Mouse (Mus musculus): ENCODE data around the gene Tubb4b. TPM values are rescaled to one million over a fixed set of nuclear protein-coding genes. Genes with fewer than 3 reads are reported as not detected.
A peak's percentile ranks its signal among the peaks of the same experiment; 100 is the strongest.

The Tubb4b gene
- total and polyA plus RNA-seq, 3 experiments: 183 to 1,037 (median 979) TPM

- peaks cover 6 to 32% of the 10 kb centered on the region in 2 experiments for H3K4me1 ChIP-seq (ENCODE audit: control insufficient read depth in 1 of 2, insufficient read depth in 2 of 2, low read length in 2 of 2)
- TF ChIP-seq GATA1 (IDR thresholded peaks at IDR 0.05; ENCODE audit: low read depth, low read length): no peak
- peak; percentile 67; the same call in 1 of the 2 replicates for TF ChIP-seq POLR2AphosphoS2 (IDR thresholded peaks at IDR 0.05; ENCODE audit: low read length)
- TF ChIP-seq CTCF (IDR thresholded peaks at IDR 0.05 in 2 of 3, conservative IDR thresholded peaks at IDR 0.05 in 1 of 3; ENCODE audit: control insufficient read depth in 1 of 3, insufficient read depth in 1 of 3, low read depth in 2 of 3, low read length in 3 of 3, poor library complexity in 1 of 3, severe bottlenecking in 1 of 3): no peak
- TF ChIP-seq POLR2AphosphoS5 (IDR thresholded peaks at IDR 0.05; ENCODE audit: borderline replicate concordance, low read depth, low read length): no peak
- TF ChIP-seq ELF1 (IDR thresholded peaks at IDR 0.05; ENCODE audit: low read depth, low read length): peak; percentile 96
- peak; percentile 77 for TF ChIP-seq NELFE (IDR thresholded peaks at IDR 0.05; ENCODE audit: low read depth, low read length)
- TF ChIP-seq CHD1 (IDR thresholded peaks at IDR 0.05; ENCODE audit: low read depth, low read length): peak; percentile 74
- peak; percentile 14 to 41; a peak in 1 of 4 replicates for TF ChIP-seq EP300 (IDR thresholded peaks at IDR 0.05; ENCODE audit: low read depth in 1 of 2, low read length in 2 of 2)
- TF ChIP-seq RAD21 (IDR thresholded peaks at IDR 0.05; ENCODE audit: low read depth, low read length): no peak
- 0 out of 2 replicates have a peak, but pooled peaks have one; percentile 8 for TF ChIP-seq RCOR1 (IDR thresholded peaks at IDR 0.05; ENCODE audit: low read depth, low read length)
- TF ChIP-seq CHD2 (IDR thresholded peaks at IDR 0.05; ENCODE audit: low read length): no peak
- peak; percentile 92 for TF ChIP-seq NRF1 (IDR thresholded peaks at IDR 0.05; ENCODE audit: insufficient read depth, low read depth, low read length, poor library complexity, severe bottlenecking)
- peak; percentile 61; the same call in 1 of the 2 replicates for TF ChIP-seq MAZ (IDR thresholded peaks at IDR 0.05; ENCODE audit: low read depth, low read length)
- no peak for TF ChIP-seq ZC3H11A (IDR thresholded peaks at IDR 0.05; ENCODE audit: low read depth, low read length)
- no peak for TF ChIP-seq ZKSCAN1 (IDR thresholded peaks at IDR 0.05; ENCODE audit: low read depth, low read length)
- TF ChIP-seq JUND (IDR thresholded peaks at IDR 0.05; ENCODE audit: low read depth, low read length): no peak
- no peak for TF ChIP-seq USF1 (IDR thresholded peaks at IDR 0.05; ENCODE audit: low read depth, low read length)
- TF ChIP-seq POLR2A (IDR thresholded peaks at IDR 0.05; ENCODE audit: control insufficient read depth in 1 of 2, insufficient read depth in 1 of 2, low read depth in 1 of 2, low read length in 2 of 2, poor library complexity in 1 of 2): peak; percentile 50 to 60; a peak in 2 of 4 replicates
- no peak; the same call in 1 of the 2 replicates for TF ChIP-seq UBTF (IDR thresholded peaks at IDR 0.05; ENCODE audit: borderline replicate concordance, insufficient read depth, low read depth, low read length)
- no peak for TF ChIP-seq KAT2A (conservative IDR thresholded peaks at IDR 0.05; ENCODE audit: low read depth, low read length)
- no peak for TF ChIP-seq MAFK (IDR thresholded peaks at IDR 0.05; ENCODE audit: borderline replicate concordance, low read depth, low read length)
- peak; percentile 39 for TF ChIP-seq MXI1 (IDR thresholded peaks at IDR 0.05; ENCODE audit: low read depth, low read length)
- no peak for TF ChIP-seq SMC3 (IDR thresholded peaks at IDR 0.05; ENCODE audit: low read depth, low read length)
- no peak for TF ChIP-seq GABPA (IDR thresholded peaks at IDR 0.05; ENCODE audit: low read depth, low read length)
- no peak for TF ChIP-seq MAX (IDR thresholded peaks at IDR 0.05; ENCODE audit: low read length)
- no peak for TF ChIP-seq BHLHE40 (IDR thresholded peaks at IDR 0.05; ENCODE audit: borderline replicate concordance, low read depth, low read length)
- TF ChIP-seq ETS1 (IDR thresholded peaks at IDR 0.05; ENCODE audit: low read depth, low read length): peak; percentile 10; the same call in 1 of the 2 replicates
- TF ChIP-seq TCF12 (IDR thresholded peaks at IDR 0.05; ENCODE audit: low read depth, low read length): peak; percentile 59; the same call in 1 of the 2 replicates
- 0 out of 2 replicates have a peak, but pooled peaks have one; percentile 54 for TF ChIP-seq MEF2A (IDR thresholded peaks at IDR 0.05; ENCODE audit: extremely low read depth, insufficient replicate concordance, low read depth, low read length, poor library complexity, severe bottlenecking)
- 0 out of 2 replicates have a peak, but pooled peaks have one; percentile 6 for TF ChIP-seq TAL1 (IDR thresholded peaks at IDR 0.05; ENCODE audit: low read length)
- peak; percentile 79 for TF ChIP-seq HCFC1 (IDR thresholded peaks at IDR 0.05; ENCODE audit: low read depth, low read length)
- TF ChIP-seq USF2 (IDR thresholded peaks at IDR 0.05; ENCODE audit: borderline replicate concordance in 1 of 2, insufficient read depth in 1 of 2, low read depth in 1 of 2, low read length in 2 of 2): no peak
- no peak for TF ChIP-seq MYC (IDR thresholded peaks at IDR 0.05; ENCODE audit: low read depth, low read length)
- peak; percentile 84 for TF ChIP-seq ZMIZ1 (IDR thresholded peaks at IDR 0.05; ENCODE audit: low read depth, low read length)
- TF ChIP-seq TBP (IDR thresholded peaks at IDR 0.05; ENCODE audit: low read depth, low read length): peak; percentile 80
Measured at GRCm38 (mm10) chr2:25196172-25196954, 28.1 kb downstream of the Tubb4b start, which contains the start of gene Tor4a. TSS of gene Tor4a (minus strand) at chr2:25196886.

More at GRCm38 (mm10) chr2:25196172-25196954, 28.1 kb downstream of the Tubb4b start, which contains the start of gene Tor4a:
- peak within 1 kb of the TSS; percentile 96 for H3K27ac ChIP-seq (ENCODE audit: control insufficient read depth, low read depth, low read length)
- peaks cover 21% of the 10 kb centered on the region for H3K79me2 ChIP-seq (ENCODE audit: control insufficient read depth, insufficient read depth, low read length, poor library complexity)
- H3K4me3 ChIP-seq (ENCODE audit: control insufficient read depth in 1 of 2, insufficient read depth in 1 of 2, low read depth in 2 of 2, low read length in 2 of 2): peak within 1 kb of the TSS; percentile 57 to 72
- H3K9ac ChIP-seq (ENCODE audit: control insufficient read depth, low read depth, low read length, poor library complexity, severe bottlenecking): peak within 1 kb of the TSS; percentile 87
- H3K9me3 ChIP-seq (replicated peaks; ENCODE audit: insufficient read depth, low read length): no peaks in the 10 kb centered on the region
- H3K27me3 ChIP-seq (ENCODE audit: control insufficient read depth in 1 of 2, insufficient read depth in 2 of 2, low read length in 2 of 2): no peaks in the 10 kb centered on the region
- peaks cover 0 to 17% of the 10 kb centered on the region in 2 experiments; a peak in 2 of 4 replicates for H3K36me3 ChIP-seq (ENCODE audit: control insufficient read depth in 1 of 2, insufficient read depth in 2 of 2, low read length in 2 of 2)
- DNase-seq (ENCODE audit: low read depth, low spot score): peak; percentile 96
